Mouse (Mus musculus): ENCODE measurements around the gene Eef1akmt2.

- TF ChIP-seq CTCF (IDR thresholded peaks at IDR 0.05; ENCODE audit: low read depth) (no peak), EP300 (optimal IDR thresholded peaks at IDR 0.05) (no peak)
These were observed 73.8 kb downstream of the Eef1akmt2 start for GRCm38 (mm10) chr7:132778630-132779029.

All from stomach, postnatal 0 days (tissue).